Mouse (Mus musculus): Measurements from ENCODE around the gene Olfr1331. TPM values are rescaled to one million over a fixed set of nuclear protein-coding genes. Genes with fewer than 3 reads are reported as not detected.

Olfr1331 gene
- polyA plus RNA-seq, 1 experiment from 2014 or later, result not detected

Other genes with a start within 250 kb of the Olfr1331 start
- gene Cfap57, start 243.9 kb upstream of the Olfr1331 start, polyA plus RNA-seq (2015; fragmentation: Nextera tagmentation; extraction: Ambion mirVana), result 0.25 TPM in 2 replicates
- 117 and 120 TPM in 2 replicates for gene Ebna1bp2, start 243.8 kb upstream of the Olfr1331 start, polyA plus RNA-seq (2015; fragmentation: Nextera tagmentation; extraction: Ambion mirVana)
- not detected in 2 replicates for gene Olfr62, start 205.7 kb upstream of the Olfr1331 start, polyA plus RNA-seq (2015; fragmentation: Nextera tagmentation; extraction: Ambion mirVana)
- gene Olfr1342, start 171.9 kb upstream of the Olfr1331 start, polyA plus RNA-seq (2015; fragmentation: Nextera tagmentation; extraction: Ambion mirVana), result not detected in 2 replicates
- gene Olfr1341, start 161.1 kb upstream of the Olfr1331 start, polyA plus RNA-seq (2015; fragmentation: Nextera tagmentation; extraction: Ambion mirVana), result not detected in 2 replicates
- not detected in 2 replicates for gene Olfr1340, start 144.5 kb upstream of the Olfr1331 start, polyA plus RNA-seq (2015; fragmentation: Nextera tagmentation; extraction: Ambion mirVana)
- not detected in 2 replicates for gene Olfr1339, start 132.5 kb upstream of the Olfr1331 start, polyA plus RNA-seq (2015; fragmentation: Nextera tagmentation; extraction: Ambion mirVana)
- not detected in 2 replicates for gene Olfr1338, start 105.9 kb upstream of the Olfr1331 start, polyA plus RNA-seq (2015; fragmentation: Nextera tagmentation; extraction: Ambion mirVana)
- gene Olfr1337, start 82.1 kb upstream of the Olfr1331 start, polyA plus RNA-seq (2015; fragmentation: Nextera tagmentation; extraction: Ambion mirVana), result not detected in 2 replicates
- not detected in 2 replicates for gene Olfr1335, start 54.7 kb upstream of the Olfr1331 start, polyA plus RNA-seq (2015; fragmentation: Nextera tagmentation; extraction: Ambion mirVana)
- gene Olfr1333, start 28.4 kb upstream of the Olfr1331 start, polyA plus RNA-seq (2015; fragmentation: Nextera tagmentation; extraction: Ambion mirVana), result not detected in 2 replicates
- gene Olfr1330, start 23.9 kb downstream of the Olfr1331 start, polyA plus RNA-seq (2015; fragmentation: Nextera tagmentation; extraction: Ambion mirVana), result not detected in 2 replicates
- not detected in 2 replicates for gene Olfr1329, start 52.8 kb downstream of the Olfr1331 start, polyA plus RNA-seq (2015; fragmentation: Nextera tagmentation; extraction: Ambion mirVana)
- gene Olfr1328, start 74.0 kb downstream of the Olfr1331 start, polyA plus RNA-seq (2015; fragmentation: Nextera tagmentation; extraction: Ambion mirVana), result not detected in 2 replicates
- gene Lao1, start 96.9 kb downstream of the Olfr1331 start, polyA plus RNA-seq (2015; fragmentation: Nextera tagmentation; extraction: Ambion mirVana), result not detected in 2 replicates
- gene Slc2a1, start 244.1 kb downstream of the Olfr1331 start, polyA plus RNA-seq (2015; fragmentation: Nextera tagmentation; extraction: Ambion mirVana), result 142 and 155 TPM in 2 replicates